Mouse (Mus musculus) kidney, adult 10 weeks (tissue): ENCODE measurements around the gene Gm36176. TPM values are rescaled to one million over a fixed set of nuclear protein-coding genes. Genes with fewer than 3 reads are reported as not detected.

Source experiments
- polyA plus RNA-seq: library from polyadenylated mRNA; stranded (reverse); fragments of 350-450 nt; fragmentation: Illumina TruSeq; extraction: RNeasy Lipid Tissue Mini Kit (QIAGEN cat#74804); gene quantifications from one replicate; pipeline ENCODE4 v1.2.3, GENCODE M21; 2014; ENCODE audit warnings: low read depth, low replicate concordance

The Gm36176 gene
- polyA plus RNA-seq: not detected

DNA sequence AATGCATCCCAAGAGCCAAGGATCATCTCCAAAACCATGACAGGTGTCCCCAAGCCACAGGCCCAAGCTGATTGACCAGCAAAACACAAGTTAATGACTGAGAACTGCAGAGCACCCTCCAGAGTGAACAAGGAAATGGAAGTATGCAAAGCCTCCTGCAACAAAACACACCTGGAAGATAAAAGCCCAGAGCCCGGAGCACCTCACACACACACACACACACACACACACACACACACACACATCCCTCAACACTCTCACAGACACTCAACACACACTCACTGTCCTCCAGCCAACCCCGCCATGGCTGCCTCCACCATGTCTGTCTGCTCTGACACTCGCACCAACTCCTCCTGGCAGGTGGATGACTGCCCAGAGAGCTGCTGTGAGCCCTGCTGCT, at the start of gene Gm36176:
TSS of gene Gm36176 (plus strand) at position 301 of the 400 bp plus-strand sequence.

DNA sequence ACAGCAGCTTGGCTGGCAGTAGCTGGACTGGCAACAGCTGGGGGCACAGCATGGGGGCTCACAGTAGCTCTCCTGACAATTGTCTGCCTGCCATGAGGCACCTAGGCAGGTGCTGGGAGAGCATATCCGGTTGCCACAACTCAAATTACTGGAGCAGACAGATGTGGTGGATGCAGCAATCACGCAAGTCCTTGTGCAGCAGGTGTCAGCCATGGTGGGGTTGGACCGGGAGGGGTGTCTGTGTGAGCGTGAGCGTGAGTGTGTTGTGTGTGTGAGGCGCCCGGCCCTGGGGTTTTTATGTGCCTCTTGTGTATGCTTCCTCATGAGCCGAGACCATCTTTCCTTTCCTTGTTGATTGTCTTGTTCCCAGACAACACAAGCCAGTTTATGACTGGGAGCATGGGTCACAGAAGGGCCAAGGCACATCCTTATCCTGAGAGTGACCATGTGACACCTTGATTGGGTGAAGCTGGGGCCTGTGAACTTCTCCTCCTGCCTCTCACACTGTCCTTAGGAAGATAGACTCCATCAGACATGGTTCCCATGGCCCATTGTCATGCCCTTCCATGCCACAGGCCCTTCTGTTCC, 47.6 kb upstream of the Gm36176 start, which contains the start of gene Gm19668:
TSS of gene Gm19668 (minus strand) at position 213 of the 588 bp plus-strand sequence.

DNA sequence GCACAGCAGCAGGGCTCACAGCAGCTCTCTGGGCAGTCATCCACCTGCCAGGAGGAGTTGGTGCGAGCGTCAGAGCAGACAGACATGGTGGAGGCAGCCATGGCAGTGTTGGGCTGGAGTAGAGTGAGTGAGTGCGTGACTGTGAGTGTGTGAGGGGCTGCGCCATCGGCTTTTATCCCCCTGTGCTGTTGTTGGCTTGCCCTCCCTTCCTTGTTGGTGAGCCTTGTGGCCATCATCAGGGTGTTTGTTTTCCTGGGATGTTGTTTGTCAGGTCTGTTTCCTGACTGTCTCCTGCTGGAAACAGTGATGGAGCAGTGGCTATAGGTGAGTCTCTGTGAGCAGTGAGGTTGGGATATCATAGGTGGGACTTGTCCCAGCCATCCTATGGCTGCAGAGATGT, 34.9 kb upstream of the Gm36176 start, which contains the start of gene Gm9507:
TSS of gene Gm9507 (minus strand) at position 101 of the 400 bp plus-strand sequence.

GRCm38 (mm10) chr10:77814382-77814781, 32.2 kb upstream of the Gm36176 start, which contains the start of gene Gm2696:
Gene Gm2696, plus strand, starts transcription at chr10:77814682.

GRCm38 (mm10) chr10:77826951-77827350, 19.7 kb upstream of the Gm36176 start, which contains the start of gene Krtap10-4:
Gene Krtap10-4, minus strand, starts transcription at chr10:77827095.

GRCm38 (mm10) chr10:77835647-77836046, 11.0 kb upstream of the Gm36176 start, which contains the start of gene Krtap10-10:
Gene Krtap10-10, plus strand, starts transcription at chr10:77835947.

GRCm38 (mm10) chr10:77852559-77852958, 6.0 kb downstream of the Gm36176 start, which contains the start of gene Gm10318:
Gene Gm10318, plus strand, starts transcription at chr10:77852859.

GRCm38 (mm10) chr10:77861675-77862074, 15.1 kb downstream of the Gm36176 start, which contains the start of gene Gm3285:
Gene Gm3285, plus strand, starts transcription at chr10:77861975.

Other genes with a start within 250 kb of the Gm36176 start
- 77.9 TPM for gene Sumo3, start 240.7 kb upstream of the Gm36176 start, polyA plus RNA-seq
- not detected for gene Gm49325, start 240.6 kb upstream of the Gm36176 start, polyA plus RNA-seq
- 6.5 TPM for gene Ube2g2, start 224.5 kb upstream of the Gm36176 start, polyA plus RNA-seq
- not detected for gene Tspear, start 160.2 kb upstream of the Gm36176 start, polyA plus RNA-seq
- gene Gm19402, start 156.0 kb upstream of the Gm36176 start, polyA plus RNA-seq: not detected
- not detected for gene Gm9508, start 149.6 kb upstream of the Gm36176 start, polyA plus RNA-seq
- gene Gm10272, start 140.2 kb upstream of the Gm36176 start, polyA plus RNA-seq: not detected
- gene Gm10024, start 135.3 kb upstream of the Gm36176 start, polyA plus RNA-seq: not detected
- gene Gm10142, start 131.0 kb upstream of the Gm36176 start, polyA plus RNA-seq: not detected
- gene Krtap12-1, start 126.2 kb upstream of the Gm36176 start, polyA plus RNA-seq: not detected
- not detected for gene Gm10100, start 120.3 kb upstream of the Gm36176 start, polyA plus RNA-seq
- gene Gm18596, start 104.2 kb upstream of the Gm36176 start, polyA plus RNA-seq: not detected
- gene Gm9736, start 95.4 kb upstream of the Gm36176 start, polyA plus RNA-seq: not detected
- not detected for gene Gm3233, start 87.1 kb upstream of the Gm36176 start, polyA plus RNA-seq
- gene Gm3238, start 75.5 kb upstream of the Gm36176 start, polyA plus RNA-seq: not detected
- gene Gm7138, start 69.9 kb upstream of the Gm36176 start, polyA plus RNA-seq: not detected
- gene Gm3250, start 64.3 kb upstream of the Gm36176 start, polyA plus RNA-seq: not detected
- not detected for gene Gm7137, start 58.6 kb upstream of the Gm36176 start, polyA plus RNA-seq
- gene Gm9639, start 51.7 kb upstream of the Gm36176 start, polyA plus RNA-seq: not detected
- not detected for gene Gm19668, start 47.7 kb upstream of the Gm36176 start, polyA plus RNA-seq
- gene Gm9507, start 35.0 kb upstream of the Gm36176 start, polyA plus RNA-seq: not detected
- not detected for gene Gm2696, start 32.1 kb upstream of the Gm36176 start, polyA plus RNA-seq
- gene Krtap10-4, start 19.7 kb upstream of the Gm36176 start, polyA plus RNA-seq: not detected
- not detected for gene Krtap10-10, start 10.9 kb upstream of the Gm36176 start, polyA plus RNA-seq
- not detected for gene Gm10318, start 6.1 kb downstream of the Gm36176 start, polyA plus RNA-seq
- gene Gm3285, start 15.2 kb downstream of the Gm36176 start, polyA plus RNA-seq: not detected
- gene Lrrc3, start 55.7 kb downstream of the Gm36176 start, polyA plus RNA-seq: 2.5 TPM
- not detected for gene Trpm2, start 123.8 kb downstream of the Gm36176 start, polyA plus RNA-seq
- 2.7 TPM for gene 1810043G02Rik, start 131.7 kb downstream of the Gm36176 start, polyA plus RNA-seq
- gene Pfkl, start 163.3 kb downstream of the Gm36176 start, polyA plus RNA-seq: 1.4 TPM
- gene Dnmt3l, start 195.1 kb downstream of the Gm36176 start, polyA plus RNA-seq: not detected
- gene Aire, start 196.8 kb downstream of the Gm36176 start, polyA plus RNA-seq: not detected
- gene Icosl, start 222.5 kb downstream of the Gm36176 start, polyA plus RNA-seq: 4.0 TPM